Mouse (Mus musculus) embryonic stem cell, embryonic (primary cell): Measurements from ENCODE around the gene Nrbp1.

ENCODE experiments used
- CTCF ChIA-PET, 4 experiments: fragments of 300-600 bp in 2 of 4; fragments of 350-600 bp in 2 of 4; sonication (Branson Sonifier 250); formaldehyde crosslinking; loops; one replicate each; lab custom pipeline; 2022; ENCODE audit warnings: inconsistent platforms in 2 of 4; lab: Charles Lee
- POLR2A ChIA-PET, 4 experiments: fragments of 300-600 bp in 2 of 4; fragments of 350-600 bp in 2 of 4; sonication (Branson Sonifier 250); formaldehyde crosslinking; loops; one replicate each; lab custom pipeline; 2022; ENCODE audit warnings: antibody characterized with exemption in 4 of 4, inconsistent platforms in 1 of 4; lab: Charles Lee

The Nrbp1 gene

DNA sequence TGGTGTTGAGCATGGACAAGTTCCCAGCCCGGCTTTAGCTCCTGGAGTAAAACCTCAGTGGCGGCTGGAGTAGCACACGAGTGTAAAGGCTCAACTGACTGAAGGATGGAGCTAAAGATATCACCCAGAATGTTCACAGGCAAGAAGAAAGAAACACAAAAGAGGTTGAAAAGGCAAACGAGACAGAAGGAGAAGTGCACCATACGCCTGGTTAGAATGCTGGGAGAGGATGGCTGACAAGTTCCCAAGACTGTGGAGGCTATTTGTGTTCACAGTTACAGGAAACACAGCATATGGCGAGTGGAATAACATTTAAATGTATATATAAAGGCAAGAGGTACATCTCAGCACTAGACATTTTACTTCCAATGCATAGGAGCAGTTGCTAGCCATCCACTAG, 32.4 kb downstream of the Nrbp1 start:
- ChIA-PET POLR2A (no interaction called here), CTCF (interaction anchor here in 1 of 4 experiments (0.6 to 1.5 kb wide), 2 partner anchors 55 to 614 kb away, joined by 4 read pairs; no protein-coding TSS in a partner anchor)

DNA sequence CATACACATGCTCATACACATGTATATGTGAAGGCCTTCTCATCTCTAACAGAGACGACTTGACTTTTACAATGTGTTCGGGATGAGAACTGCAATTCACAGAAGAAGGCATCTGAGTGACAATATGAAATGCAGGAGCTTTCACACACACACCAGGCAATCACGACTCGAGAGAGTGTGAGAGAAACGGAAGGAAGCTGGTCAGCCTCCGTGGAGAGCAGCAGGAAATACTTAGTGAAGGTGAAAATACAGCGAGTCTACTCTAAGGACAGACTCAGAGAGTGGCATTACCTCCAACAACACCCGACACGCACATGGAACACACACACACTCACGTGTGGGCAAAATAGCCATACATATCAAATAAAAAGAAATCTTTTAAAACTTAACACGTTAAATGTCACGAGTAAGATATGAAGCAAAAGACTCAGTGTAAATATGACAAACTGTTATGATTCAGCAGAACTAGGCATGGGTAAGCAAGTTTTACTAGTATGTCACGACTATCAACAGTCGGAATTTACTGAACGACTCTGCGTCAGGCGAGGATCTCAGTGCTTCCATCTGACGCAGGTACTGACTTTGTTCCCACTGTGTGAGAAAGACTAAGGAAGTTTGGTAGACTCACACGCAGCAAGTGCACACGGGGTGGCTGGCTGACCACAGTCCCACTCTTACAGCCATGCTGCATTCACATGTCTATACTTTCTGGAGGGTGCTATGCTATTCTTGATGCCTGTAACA, 38.8 kb downstream of the Nrbp1 start:
- POLR2A ChIA-PET = no interaction called here
- CTCF ChIA-PET = no interaction called here

DNA sequence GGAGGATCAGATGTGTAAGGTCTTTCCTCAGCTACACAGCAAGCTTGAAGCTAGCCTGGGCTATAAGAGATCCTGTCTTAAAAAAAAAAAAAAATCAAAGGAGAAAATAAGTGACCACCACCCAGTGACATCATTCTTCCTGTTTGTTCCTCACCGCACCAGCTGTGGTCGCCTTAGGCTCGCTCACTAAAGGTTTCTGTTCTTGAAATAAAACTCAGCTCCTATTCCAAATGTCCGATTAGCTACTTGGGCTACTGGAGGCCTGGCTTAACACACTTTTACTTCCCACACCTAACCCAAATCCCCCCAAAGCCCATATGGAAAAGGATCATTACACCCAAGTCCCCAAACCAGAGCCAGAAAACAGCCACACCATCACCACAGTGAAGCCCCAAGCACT, 47.6 kb downstream of the Nrbp1 start:
- CTCF ChIA-PET = no interaction called here
- POLR2A ChIA-PET = interaction anchor here in 2 of 4 experiments (1.1 to 2.0 kb wide), 3 partner anchors 36 to 96 kb away, joined by 3 to 5 read pairs (median 4); no protein-coding TSS in a partner anchor

DNA sequence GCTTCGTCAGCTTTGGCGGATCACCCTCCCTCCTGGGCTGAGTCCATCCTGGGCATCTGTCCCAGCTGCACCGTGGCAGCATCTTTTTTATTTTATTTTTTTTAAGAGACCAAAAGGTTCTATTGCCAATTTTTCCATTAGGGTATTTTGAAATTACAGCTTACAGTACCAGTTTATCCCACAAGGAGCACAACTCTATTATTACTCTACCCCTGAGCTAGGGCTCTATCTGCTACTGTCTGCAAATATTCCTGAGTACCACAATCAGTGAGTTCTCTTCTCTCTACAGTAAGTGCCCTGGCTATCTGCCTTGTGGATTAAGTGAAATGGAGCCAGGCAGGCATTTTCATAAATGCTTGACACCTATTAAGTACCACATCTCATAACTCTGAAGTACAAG, 48.0 kb downstream of the Nrbp1 start:
- POLR2A ChIA-PET = interaction anchor here in 2 of 4 experiments (1.1 to 2.3 kb wide), 4 partner anchors 36 to 97 kb away, joined by 3 to 7 read pairs (median 4); partner anchors contain the start of genes Gm9970 (in 1 of the 2) and Nrbp1 (in 1 of the 2)
- CTCF ChIA-PET = no interaction called here

DNA sequence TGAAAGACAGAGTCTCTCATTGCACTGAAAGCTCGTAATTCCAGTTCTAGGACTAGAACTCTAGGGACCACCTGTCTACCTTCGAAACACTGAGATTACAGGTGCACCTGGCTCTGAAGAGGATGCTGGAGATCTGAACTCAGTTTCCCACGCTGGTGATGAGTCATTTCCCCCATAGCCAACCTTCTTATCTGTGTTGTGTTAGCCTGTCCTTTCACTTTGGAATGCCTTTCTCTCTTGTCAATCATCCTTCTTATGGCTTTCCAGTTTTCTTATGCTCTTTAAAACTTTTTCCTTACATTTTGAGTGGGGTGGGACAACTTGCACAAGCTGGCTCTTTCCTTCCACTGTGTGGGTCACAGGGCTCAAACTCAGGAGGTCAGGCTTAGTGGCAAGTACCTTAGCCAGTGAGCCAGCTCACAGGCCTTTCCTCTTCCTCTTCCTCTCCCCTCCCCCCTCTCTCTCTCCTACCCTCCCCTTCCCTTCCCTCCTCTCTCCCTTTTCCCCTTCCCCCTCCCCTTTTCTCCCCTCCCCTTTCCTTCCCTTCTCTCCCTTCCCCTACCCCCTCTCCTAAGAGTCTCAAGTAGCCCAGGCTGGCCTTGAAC, 49.1 kb downstream of the Nrbp1 start:
- ChIA-PET CTCF (interaction anchor here in 1 of 4 experiments (0.6 kb wide), 1 partner anchor 1424 kb away, joined by 6 read pairs; no protein-coding TSS in a partner anchor), POLR2A (interaction anchor here in 3 of 4 experiments (0.5 to 2.3 kb wide), 7 partner anchors 15 to 112 kb away, joined by 3 to 7 read pairs (median 4); partner anchors contain the start of genes Gm9970 (in 1 of the 3) and Nrbp1 (in 1 of the 3))

DNA sequence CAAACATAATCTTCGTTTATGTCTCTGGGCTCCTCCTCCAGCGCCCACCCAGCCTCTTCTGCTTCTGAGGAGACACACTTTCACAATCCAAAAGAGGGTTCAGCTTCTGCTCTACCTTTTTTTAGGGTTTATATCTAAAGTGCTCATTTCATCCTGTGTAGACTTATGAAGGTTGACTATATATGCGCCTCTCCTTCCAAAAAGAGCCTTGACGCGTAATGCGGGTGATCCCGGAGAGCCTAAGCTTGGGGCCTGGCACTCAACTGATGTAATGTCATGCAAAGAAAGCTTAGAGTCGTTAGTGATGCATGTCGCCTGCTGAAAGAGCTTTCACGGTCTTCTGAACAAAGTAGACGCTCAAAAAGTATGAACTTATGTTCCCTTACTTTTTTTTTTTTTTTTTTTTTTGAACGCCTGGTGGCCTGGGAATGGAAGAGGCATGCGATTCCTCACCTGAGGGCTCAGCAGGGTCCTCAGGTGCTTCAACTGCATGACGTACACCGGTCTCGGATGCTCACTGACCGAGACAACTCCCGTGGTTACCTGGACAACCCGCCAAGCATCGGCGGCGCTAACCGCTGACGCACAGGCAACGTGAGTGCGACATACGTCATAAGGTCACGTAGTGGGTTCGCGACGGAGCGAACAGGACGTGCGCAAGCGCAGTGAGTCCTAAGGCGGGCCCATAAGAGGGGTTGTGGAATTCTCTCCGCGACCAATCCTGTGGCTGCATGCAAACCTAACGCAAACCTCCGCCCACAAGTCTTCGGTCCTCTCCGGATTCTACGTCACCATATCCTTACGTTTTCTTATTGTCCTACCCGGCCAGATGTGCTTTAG, 50.1 kb downstream of the Nrbp1 start, which contains the start of gene Ift172:
TSS of gene Ift172 (minus strand) at position 596 of the 840 bp plus-strand sequence.
- ChIA-PET CTCF (interaction anchor here in 3 of 4 experiments (0.6 to 1.2 kb wide), 6 partner anchors 11 to 825 kb away, joined by 3 to 6 read pairs (median 4); partner anchors contain the start of gene Cad (in 1 of the 3)), POLR2A (interaction anchor here (0.5 to 2.3 kb wide), 21 partner anchors 14 to 747 kb away, joined by 3 to 7 read pairs (median 4); partner anchors contain the start of genes Gm29609 (in 2 of the 4), Gtf3c2 (in 2 of the 4), Zfp513 (in 2 of the 4) and Gm9970 (in 1 of the 4))

DNA sequence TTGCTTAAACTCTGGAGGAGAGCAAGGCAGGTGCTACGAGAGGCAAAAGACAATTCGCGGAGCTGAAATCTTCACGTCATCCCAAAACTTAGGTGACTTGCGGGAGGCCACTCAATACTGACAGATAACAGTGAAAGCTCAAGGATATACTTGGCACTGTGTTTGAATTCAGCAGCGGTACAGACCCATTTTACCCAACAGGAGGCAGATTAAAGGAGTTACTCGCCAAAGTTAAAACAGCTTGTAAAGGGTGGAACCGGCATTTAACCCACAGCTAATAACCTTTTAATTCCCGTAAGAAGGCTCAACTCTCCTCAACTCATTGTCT, 50.7 kb downstream of the Nrbp1 start:
- CTCF ChIA-PET = interaction anchor here in 2 of 4 experiments (1.2 kb wide), 2 partner anchors 10 to 11 kb away, joined by 4 read pairs; no protein-coding TSS in a partner anchor

DNA sequence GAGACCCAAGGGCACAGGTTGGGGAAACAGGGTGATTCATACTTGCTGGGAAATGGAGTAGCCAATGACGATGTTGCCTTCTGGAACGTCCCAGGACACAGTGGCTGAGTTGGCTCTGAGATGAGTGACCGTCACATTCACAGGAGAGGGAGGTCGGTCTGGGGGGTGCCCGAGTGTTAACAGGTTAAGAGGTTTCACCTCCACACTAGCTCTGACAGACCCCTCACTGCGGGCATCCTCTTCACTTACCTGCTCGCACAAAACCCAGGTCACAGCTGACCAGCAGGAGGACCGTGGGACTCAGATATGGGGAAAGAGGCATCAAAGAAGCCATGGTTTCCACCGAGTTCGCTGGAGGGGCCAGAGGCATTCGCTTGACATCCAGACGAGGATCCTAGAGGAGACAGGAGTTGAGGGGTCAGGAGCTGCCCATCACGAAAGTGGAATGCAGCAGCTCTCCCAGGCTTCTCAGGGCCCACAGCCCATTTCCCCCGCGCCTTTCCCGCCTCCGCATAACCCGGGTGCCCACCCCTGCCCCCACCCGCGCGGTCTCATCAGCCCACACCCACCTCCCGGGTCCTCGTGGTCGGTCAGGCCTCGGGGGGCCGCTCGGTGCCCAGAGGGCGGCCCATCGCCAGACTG, 54.4 kb downstream of the Nrbp1 start:
- POLR2A ChIA-PET = interaction anchor here in 2 of 4 experiments (0.5 to 1.0 kb wide), 2 partner anchors 76 to 100 kb away, joined by 3 to 12 read pairs; no protein-coding TSS in a partner anchor
- CTCF ChIA-PET = interaction anchor here in 3 of 4 experiments (0.5 to 1.3 kb wide), 3 partner anchors 33 to 213 kb away, joined by 3 read pairs; no protein-coding TSS in a partner anchor

More for the DNA sequence above, 50.7 kb downstream of the Nrbp1 start:
- POLR2A ChIA-PET = interaction anchor here in 3 of 4 experiments (0.5 to 1.6 kb wide), 7 partner anchors 70 to 237 kb away, joined by 3 to 6 read pairs (median 4); partner anchors contain the start of genes Zfp513 (in 2 of the 3), Gm29609 (in 1 of the 3), Gtf3c2 (in 1 of the 3) and Ppm1g (in 1 of the 3)

DNA sequence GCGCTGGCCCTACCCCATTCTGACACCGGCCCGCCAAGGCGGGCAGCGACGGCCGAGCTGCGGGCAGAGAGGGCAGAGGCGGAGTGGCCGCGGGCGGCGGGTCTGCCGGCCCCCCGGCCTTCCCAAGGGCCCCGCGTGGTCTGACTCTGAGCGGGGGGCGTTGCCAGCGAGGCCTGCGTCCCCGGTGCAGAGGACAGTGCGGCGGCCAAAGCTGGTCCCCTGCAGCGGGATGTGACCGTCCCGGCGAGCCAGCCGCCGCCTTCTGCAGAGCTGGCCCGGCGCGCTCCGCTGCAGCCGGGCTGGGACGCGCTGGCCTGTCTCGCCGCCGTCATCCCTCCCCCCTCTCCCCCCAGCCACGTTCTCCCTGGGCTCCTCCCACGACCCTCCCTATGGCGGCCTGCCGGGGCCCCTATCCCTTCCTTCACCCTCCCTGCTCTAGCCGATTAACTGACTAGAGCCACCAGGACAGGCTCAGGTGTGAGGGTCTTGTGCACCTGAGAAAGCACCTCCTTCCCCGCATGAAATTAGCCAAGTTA, 55.0 kb downstream of the Nrbp1 start, which contains the start of gene Fndc4:
TSS of gene Fndc4 (minus strand) at position 475 of the 536 bp plus-strand sequence.
- ChIA-PET POLR2A (interaction anchor here in 2 of 4 experiments (0.7 to 1.0 kb wide), 2 partner anchors 101 to 115 kb away, joined by 3 read pairs; no protein-coding TSS in a partner anchor), CTCF (interaction anchor here in 2 of 4 experiments (0.5 to 1.3 kb wide), 2 partner anchors 32 to 75 kb away, joined by 3 read pairs; no protein-coding TSS in a partner anchor)

DNA sequence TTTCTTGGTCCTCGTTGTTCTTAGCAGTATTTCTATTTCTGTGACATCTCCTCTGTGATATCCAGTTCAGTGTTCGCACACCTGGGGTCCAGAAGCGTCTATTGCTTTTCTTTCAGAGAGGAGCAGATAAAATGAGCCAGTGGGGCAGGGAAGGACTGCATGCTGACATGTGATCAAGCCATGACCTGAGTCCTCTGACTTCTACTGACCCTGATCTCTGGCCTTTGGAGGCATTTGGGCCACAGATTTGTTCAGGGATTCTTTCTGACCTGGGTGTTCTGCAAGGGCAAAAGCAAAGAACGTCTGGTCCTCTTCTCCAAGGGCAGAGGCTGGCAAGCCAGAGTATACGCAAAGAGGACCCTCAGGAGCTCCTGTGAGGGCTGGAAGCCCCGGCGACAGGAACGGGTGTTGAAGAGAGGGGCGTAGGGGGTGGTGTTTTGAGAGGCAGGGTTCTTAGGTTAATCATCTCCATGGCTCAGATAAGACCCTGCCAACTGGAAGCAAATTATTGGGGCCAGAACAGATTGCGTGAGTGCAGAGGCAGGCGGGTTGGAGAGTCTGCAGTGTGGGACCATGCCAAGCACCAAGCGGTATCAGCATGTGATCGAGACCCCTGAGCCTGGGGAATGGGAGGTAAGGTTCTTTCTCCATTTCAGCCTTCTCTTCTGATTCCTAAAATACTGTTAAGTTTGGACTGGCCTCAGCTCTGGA, 56.5 kb downstream of the Nrbp1 start, which contains the start of gene Gckr:
TSS of gene Gckr (plus strand) at position 397 of the 711 bp plus-strand sequence.
- CTCF ChIA-PET = no interaction called here
- POLR2A ChIA-PET = no interaction called here

DNA sequence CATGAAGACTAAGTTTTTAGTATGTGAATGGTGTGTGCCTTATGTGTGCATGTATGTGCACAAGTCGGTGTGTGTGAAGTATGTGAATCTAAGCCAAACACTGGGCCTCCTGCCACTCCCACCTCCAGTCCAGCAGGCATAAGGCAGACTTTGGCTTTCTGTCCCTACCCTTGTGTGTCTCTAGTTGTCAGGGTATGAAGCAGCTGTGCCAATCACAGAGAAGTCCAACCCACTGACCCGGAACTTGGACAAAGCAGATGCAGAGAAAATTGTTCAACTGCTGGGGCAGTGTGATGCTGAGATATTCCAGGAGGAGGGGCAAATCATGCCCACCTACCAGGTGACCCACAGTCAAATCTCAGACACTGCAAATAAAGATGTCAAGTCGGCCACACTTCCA, 57.3 kb downstream of the Nrbp1 start:
- ChIA-PET CTCF (no interaction called here), POLR2A (no interaction called here)

DNA sequence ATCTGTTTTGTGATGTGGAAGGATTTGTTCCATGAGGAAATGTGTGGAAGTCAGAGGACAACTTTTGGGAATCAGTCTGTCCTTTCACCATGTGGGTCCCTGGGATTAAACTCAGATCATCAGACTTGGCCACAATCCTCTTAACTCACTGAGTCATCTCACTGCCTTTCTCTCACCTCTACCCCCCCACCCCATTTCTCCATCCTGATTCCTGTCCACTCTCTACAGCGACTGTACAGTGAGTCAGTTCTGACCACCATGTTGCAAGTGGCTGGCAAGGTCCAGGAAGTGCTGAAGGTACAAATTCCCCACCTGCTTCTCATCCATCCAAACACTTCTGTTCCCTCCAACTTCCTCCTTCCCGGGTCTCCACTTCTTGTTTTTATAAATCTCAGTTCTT, 57.8 kb downstream of the Nrbp1 start:
- ChIA-PET CTCF (no interaction called here), POLR2A (no interaction called here)
